Mouse (Mus musculus): Measurements from ENCODE around the gene Tbx1.

DNA sequence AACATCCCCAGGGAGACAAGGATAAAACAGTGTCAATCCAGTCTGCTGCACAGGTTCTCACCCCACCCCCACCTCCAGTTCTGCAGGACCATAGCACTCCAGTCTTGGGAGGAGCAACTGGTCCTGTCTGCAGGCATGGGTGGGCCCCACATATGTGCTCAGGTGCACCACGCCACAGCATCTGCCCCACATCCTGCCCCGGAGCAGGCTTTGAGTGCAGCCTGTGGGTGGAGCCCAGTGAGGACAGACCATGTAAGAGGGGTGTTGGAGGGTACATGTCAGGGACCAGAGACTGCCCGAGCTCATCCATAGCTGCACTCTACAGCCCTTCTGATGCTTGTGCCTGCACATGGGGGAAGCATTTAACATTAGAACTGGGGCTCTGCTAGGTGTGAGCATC is 34.0 kb downstream of the Tbx1 start:
- TF ChIP-seq POLR2A (IDR thresholded peaks at IDR 0.05; ENCODE audit: control insufficient read depth, low read depth, low read length) (no peak), CTCF (IDR thresholded peaks at IDR 0.05; ENCODE audit: control insufficient read depth, insufficient read depth, insufficient replicate concordance, low read depth, low read length) (no peak)

All from testis, adult 2 months (tissue).